Comparison of ENCODE assay signal across 13 mouse cellular contexts in the genomic region with DNA sequence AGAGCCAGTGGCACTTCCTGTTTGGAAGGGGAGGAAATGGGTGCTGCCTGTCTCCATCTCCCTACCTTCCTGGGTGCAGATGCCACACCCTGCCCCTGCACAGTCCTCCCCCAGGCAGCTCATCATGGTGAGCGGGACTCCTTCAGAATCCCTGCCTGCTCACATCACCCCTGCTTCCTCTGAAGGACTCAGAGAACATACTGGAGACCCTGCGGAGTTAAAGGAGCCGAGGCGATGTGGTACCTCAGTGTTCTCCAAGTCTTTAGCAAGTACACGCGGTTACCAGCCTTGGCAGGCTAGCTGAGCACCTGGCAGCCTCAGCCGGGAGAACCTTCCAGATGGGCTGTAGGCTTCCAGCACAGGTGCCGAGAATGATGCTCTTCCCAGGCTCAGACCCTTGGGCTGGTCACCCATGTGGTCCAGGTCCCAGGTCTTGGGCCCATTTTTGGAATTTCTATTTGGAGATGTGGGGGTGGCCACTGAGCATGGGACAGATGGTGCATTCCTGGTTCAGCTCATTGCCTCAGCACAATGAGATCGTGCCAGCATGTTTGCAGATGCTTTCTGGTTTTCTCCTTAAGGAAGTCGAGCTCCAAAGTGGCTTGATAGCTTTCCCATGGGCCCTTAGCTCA. TPM values are rescaled to one million over a fixed set of nuclear protein-coding genes. Genes with fewer than 3 reads are reported as not detected.
DNase-seq lines count a peak whose midpoint lies in the region; ATAC-seq and TF ChIP-seq lines count a peak whose summit lies in the region.
"Had no signal": no experiment of that assay in that cellular context is flagged by ENCODE, and none has a peak within 500 bp of the region (broad histone marks: within the 10 kb centered on the region; RNA-seq: fewer than 3 reads in every experiment).

No protein-coding gene starts in this region.

- H3K9ac ChIP-seq in hindbrain, postnatal 0 days (replicated peaks; ENCODE audit: low read length) = no peak overlapping the region
- no peak overlapping the region for H3K9ac ChIP-seq in hindbrain, embryonic 16.5 days (ENCODE audit: low read depth, low read length)
- no peak overlapping the region for H3K9ac ChIP-seq in kidney, embryonic 15.5 days
- no peak overlapping the region for H3K9ac ChIP-seq in heart, embryonic 11.5 days (ENCODE audit: low read depth, low read length)
- H3K9ac ChIP-seq: heart, embryonic 13.5 days had no signal

- no peaks in the 10 kb centered on the region for H3K27me3 ChIP-seq in hindbrain, postnatal 0 days (ENCODE audit: insufficient read depth, low read length)
- H3K27me3 ChIP-seq in hindbrain, embryonic 16.5 days (replicated peaks; ENCODE audit: control insufficient read depth, insufficient read depth, low read length) = no peaks in the 10 kb centered on the region
- H3K27me3 ChIP-seq in kidney, embryonic 15.5 days = no peaks in the 10 kb centered on the region
- no peaks in the 10 kb centered on the region for H3K27me3 ChIP-seq in heart, embryonic 11.5 days (ENCODE audit: control insufficient read depth, insufficient read depth, low read length)
- H3K27me3 ChIP-seq: heart, embryonic 13.5 days; Patski had no signal

- DNase-seq in hindbrain, postnatal 0 days (ENCODE audit: low spot score) = no peak
- DNase-seq in cerebellum, adult 18-20 months = peak; percentile 77
- DNase-seq in left cerebral cortex, postnatal 36 days (ENCODE audit: low spot score in 2 of 2) = peak; percentile 78 to 86
- no peak for DNase-seq in heart, adult 9 months (ENCODE audit: low spot score in 2 of 2)
- DNase-seq: adrenal gland, postnatal 14 days; kidney, postnatal 14 days had no signal

- no peaks in the 10 kb centered on the region; the same call in 1 of the 2 replicates for H3K4me1 ChIP-seq in hindbrain, postnatal 0 days (ENCODE audit: insufficient read depth, low read length)
- H3K4me1 ChIP-seq in hindbrain, embryonic 16.5 days (ENCODE audit: control insufficient read depth, insufficient read depth, low read depth, low read length) = peaks cover 12% of the 10 kb centered on the region
- H3K4me1 ChIP-seq in cortical plate, adult 2 months (ENCODE audit: control insufficient read depth, insufficient read depth, low read length) = peaks cover 23% of the 10 kb centered on the region
- peaks cover 7% of the 10 kb centered on the region; the same call in 1 of the 2 replicates for H3K4me1 ChIP-seq in kidney, embryonic 15.5 days
- no peaks in the 10 kb centered on the region for H3K4me1 ChIP-seq in heart, embryonic 11.5 days (ENCODE audit: control insufficient read depth, insufficient read depth, low read length)

- no peak for TF ChIP-seq CTCF in hindbrain, postnatal 0 days (IDR thresholded peaks at IDR 0.05; ENCODE audit: low read depth)
- TF ChIP-seq CTCF in cortical plate, adult 2 months (IDR thresholded peaks at IDR 0.05; ENCODE audit: extremely low read depth, insufficient read depth, low read length) = no peak

- TF ChIP-seq POLR2A in cortical plate, adult 2 months (IDR thresholded peaks at IDR 0.05; ENCODE audit: extremely low read depth, insufficient read depth, low read length) = peak; percentile 41; the same call in 1 of the 2 replicates

- H3K36me3 ChIP-seq in hindbrain, postnatal 0 days (ENCODE audit: insufficient read depth, low read length) = no peaks in the 10 kb centered on the region
- no peaks in the 10 kb centered on the region for H3K36me3 ChIP-seq in hindbrain, embryonic 16.5 days (ENCODE audit: control insufficient read depth, insufficient read depth, low read length)
- H3K36me3 ChIP-seq in kidney, embryonic 15.5 days = no peaks in the 10 kb centered on the region
- no peaks in the 10 kb centered on the region for H3K36me3 ChIP-seq in heart, embryonic 11.5 days (ENCODE audit: control insufficient read depth, insufficient read depth, low read length)
- H3K36me3 ChIP-seq: heart, embryonic 13.5 days had no signal

- no peak overlapping the region for H3K4me3 ChIP-seq in hindbrain, postnatal 0 days (ENCODE audit: low read length)
- H3K4me3 ChIP-seq in hindbrain, embryonic 16.5 days (ENCODE audit: low read length) = no peak overlapping the region
- no peak overlapping the region for H3K4me3 ChIP-seq in cortical plate, adult 2 months (ENCODE audit: insufficient read depth, low read length)
- H3K4me3 ChIP-seq in kidney, embryonic 15.5 days (replicated peaks) = no peak overlapping the region
- H3K4me3 ChIP-seq in heart, embryonic 11.5 days (ENCODE audit: low read depth, low read length) = no peak overlapping the region
- H3K4me3 ChIP-seq: heart, embryonic 13.5 days had no signal

- ATAC-seq in hindbrain, postnatal 0 days = 0 out of 2 replicates have a peak, but pooled peaks have one; percentile 15
- ATAC-seq in hindbrain, embryonic 16.5 days = no peak
- no peak for ATAC-seq in kidney, embryonic 15.5 days (replicated peaks; ENCODE audit: low FRiP score)
- no peak for ATAC-seq in heart, embryonic 11.5 days (replicated peaks; ENCODE audit: insufficient number of reproducible peaks, low FRiP score, low TSS enrichment)
- ATAC-seq: midbrain, embryonic 16.5 days; Patski had no signal

- no peak overlapping the region for H3K4me2 ChIP-seq in hindbrain, postnatal 0 days (ENCODE audit: low read depth, low read length)
- no peak overlapping the region for H3K4me2 ChIP-seq in hindbrain, embryonic 16.5 days (ENCODE audit: low read length)
- no peak overlapping the region for H3K4me2 ChIP-seq in kidney, embryonic 15.5 days
- no peak overlapping the region for H3K4me2 ChIP-seq in heart, embryonic 11.5 days
- H3K4me2 ChIP-seq: heart, embryonic 13.5 days had no signal

- intact Hi-C loops in left cerebral cortex, postnatal 36 days (cut with DNase I) = no loop called here

- no peaks in the 10 kb centered on the region for H3K9me3 ChIP-seq in hindbrain, postnatal 0 days (ENCODE audit: low read length)
- H3K9me3 ChIP-seq in hindbrain, embryonic 16.5 days (ENCODE audit: control insufficient read depth, low read length) = no peaks in the 10 kb centered on the region
- no peaks in the 10 kb centered on the region for H3K9me3 ChIP-seq in kidney, embryonic 15.5 days (replicated peaks)
- H3K9me3 ChIP-seq in heart, embryonic 11.5 days (replicated peaks; ENCODE audit: control insufficient read depth, low read length) = no peaks in the 10 kb centered on the region
- H3K9me3 ChIP-seq: heart, embryonic 13.5 days had no signal

- WGBS in hindbrain, postnatal 0 days = 64% methylated on average over 10 of the region's 10 CpGs
- 71% methylated on average over 10 of the region's 10 CpGs for WGBS in hindbrain, embryonic 16.5 days
- WGBS in kidney, embryonic 15.5 days = 86% methylated on average over 10 of the region's 10 CpGs
- WGBS in heart, embryonic 11.5 days (ENCODE audit: insufficient replicate concordance) = 73% methylated on average over 10 of the region's 10 CpGs

- H3K27ac ChIP-seq in hindbrain, postnatal 0 days = no peak overlapping the region
- H3K27ac ChIP-seq in hindbrain, embryonic 16.5 days (ENCODE audit: low read depth, low read length) = no peak overlapping the region
- H3K27ac ChIP-seq in cortical plate, adult 2 months (ENCODE audit: insufficient read depth, low read length) = peak overlapping the region; percentile 82; the same call in 1 of the 2 replicates
- no peak overlapping the region for H3K27ac ChIP-seq in kidney, embryonic 15.5 days
- no peak overlapping the region for H3K27ac ChIP-seq in heart, embryonic 11.5 days (ENCODE audit: low read depth, low read length)
- H3K27ac ChIP-seq: heart, embryonic 13.5 days had no signal

RNA-seq across cellular contexts. Expression of gene Mapt, which starts 23.3 kb away (rescaled TPM):
- total RNA-seq in hindbrain, postnatal 0 days (2014; rRNA removed) = 473 and 516 TPM in 2 replicates
- 966 and 1,028 TPM in 2 replicates for polyA plus RNA-seq in hindbrain, postnatal 0 days (2015; fragmentation: Nextera tagmentation; extraction: Ambion mirVana)
- polyA plus RNA-seq in hindbrain, embryonic 16.5 days (2015; fragmentation: Nextera tagmentation; extraction: Ambion mirVana) = 1,116 and 1,219 TPM in 2 replicates
- polyA plus RNA-seq in cortical plate, adult 2 months (2012; rRNA removed) = 270 and 278 TPM in 2 replicates
- total RNA-seq in left cerebral cortex, postnatal 36 days (2021) = 100 to 1,000 TPM; 349 to 367 TPM
- 9.8 and 13.6 TPM in 2 replicates for polyA plus RNA-seq in kidney, embryonic 15.5 days (2015; fragmentation: Nextera tagmentation; extraction: Ambion mirVana)
- polyA plus RNA-seq in heart, embryonic 11.5 days (2014; fragmentation: Nextera tagmentation; extraction: Ambion mirVana) = 0.43 and 0.63 TPM in 2 replicates

Comparison
In these comparisons a context has a peak if more than half of its experiments do, and no peak if none do; other contexts are left out.
1. DNase-seq: peak in cerebellum, adult 18-20 months (2 of 2) and left cerebral cortex, postnatal 36 days (2 of 2); none in hindbrain, postnatal 0 days (single experiment) and heart, adult 9 months (0 of 2).
2. RNA of gene Mapt, which starts 23.3 kb away (polyA plus RNA-seq): 1,116 to 1,219 TPM in hindbrain, embryonic 16.5 days, 966 to 1,028 TPM in hindbrain, postnatal 0 days and 270 to 278 TPM in cortical plate, adult 2 months; 9.8 to 13.6 TPM in kidney, embryonic 15.5 days and 0.43 to 0.63 TPM in heart, embryonic 11.5 days; every median in the first group is over 10 times any median in the second.